Mouse (Mus musculus): ENCODE results near the gene Fam49a. TPM values are rescaled to one million over a fixed set of nuclear protein-coding genes. Genes with fewer than 3 reads are reported as not detected.
A peak's percentile ranks its signal among the peaks of the same experiment; 100 is the strongest.

Fam49a gene
- polyA plus RNA-seq, 1 experiment = 0.38 TPM

- H3K27me3 ChIP-seq (ENCODE audit: control insufficient read depth, insufficient read depth, low read length) = no peaks in the 10 kb centered on the region
- no peak overlapping the region for H3K27ac ChIP-seq (ENCODE audit: control insufficient read depth, insufficient read depth, low read depth, low read length)
- H3K36me3 ChIP-seq (ENCODE audit: control insufficient read depth, insufficient read depth, low read length) = no peaks in the 10 kb centered on the region
- TF ChIP-seq CTCF (IDR thresholded peaks at IDR 0.05; ENCODE audit: control insufficient read depth, insufficient read depth, insufficient replicate concordance, low read depth, low read length) = no peak
- TF ChIP-seq POLR2A (IDR thresholded peaks at IDR 0.05; ENCODE audit: control insufficient read depth, low read depth, low read length) = no peak
- H3K4me1 ChIP-seq (ENCODE audit: control insufficient read depth, insufficient read depth, low read length) = no peaks in the 10 kb centered on the region
- no peak overlapping the region for H3K4me3 ChIP-seq (ENCODE audit: control insufficient read depth, low read depth, low read length)
These were observed 12.4 kb upstream of the Fam49a start for GRCm38 (mm10) chr12:12249521-12249920.

DNA sequence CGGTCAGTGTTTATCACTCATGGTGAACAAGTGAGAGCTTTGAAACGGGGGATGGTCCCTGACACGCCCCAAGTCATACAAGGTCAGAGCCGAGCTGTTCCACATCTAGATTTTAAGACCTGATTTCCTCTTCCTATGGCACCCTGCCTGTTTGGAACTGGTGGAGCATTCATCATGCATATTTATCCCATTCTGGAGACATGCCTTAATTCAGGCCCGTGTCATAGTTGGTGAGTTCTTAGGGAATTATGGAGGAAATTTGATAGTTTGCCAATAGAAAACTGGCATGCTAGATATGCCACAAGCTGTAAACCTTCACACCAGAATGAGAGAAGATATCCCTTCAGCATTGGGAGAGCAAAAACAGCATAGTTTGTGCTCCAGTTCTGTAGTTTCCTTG lies 8.4 kb upstream of the Fam49a start:
- Histone ChIP-seq H3K36me3 (ENCODE audit: control insufficient read depth, insufficient read depth, low read length) (no peaks in the 10 kb centered on the region), H3K27me3 (ENCODE audit: control insufficient read depth, insufficient read depth, low read length) (no peaks in the 10 kb centered on the region), H3K4me3 (ENCODE audit: control insufficient read depth, low read depth, low read length) (no peak overlapping the region), H3K4me1 (ENCODE audit: control insufficient read depth, insufficient read depth, low read length) (no peaks in the 10 kb centered on the region), H3K27ac (ENCODE audit: control insufficient read depth, insufficient read depth, low read depth, low read length) (no peak overlapping the region)
- TF ChIP-seq CTCF (IDR thresholded peaks at IDR 0.05; ENCODE audit: control insufficient read depth, insufficient read depth, insufficient replicate concordance, low read depth, low read length) (no peak), POLR2A (IDR thresholded peaks at IDR 0.05; ENCODE audit: control insufficient read depth, low read depth, low read length) (no peak)

DNA sequence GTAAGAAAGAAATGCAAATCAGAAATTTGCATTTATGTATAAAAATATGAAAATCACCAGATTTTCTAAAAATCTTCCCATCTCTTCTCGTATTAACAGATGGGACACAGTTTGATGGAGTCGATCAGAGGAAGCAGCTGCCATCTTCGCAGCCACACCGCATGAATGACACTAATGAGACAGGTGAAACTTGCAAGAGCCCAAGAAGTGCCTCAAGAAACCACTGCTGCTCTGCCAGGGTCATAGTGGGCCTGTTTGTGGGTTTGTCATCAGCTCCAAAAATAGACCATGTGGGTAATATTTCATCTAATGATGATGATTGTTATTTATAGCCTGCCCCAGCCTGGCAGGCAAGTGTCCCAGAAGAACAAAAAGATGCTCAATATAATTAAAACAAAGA lies 7.8 kb upstream of the Fam49a start:
- no peak overlapping the region for H3K4me3 ChIP-seq (ENCODE audit: control insufficient read depth, low read depth, low read length)
- no peaks in the 10 kb centered on the region for H3K27me3 ChIP-seq (ENCODE audit: control insufficient read depth, insufficient read depth, low read length)
- no peak for TF ChIP-seq CTCF (IDR thresholded peaks at IDR 0.05; ENCODE audit: control insufficient read depth, insufficient read depth, insufficient replicate concordance, low read depth, low read length)
- TF ChIP-seq POLR2A (IDR thresholded peaks at IDR 0.05; ENCODE audit: control insufficient read depth, low read depth, low read length) = no peak
- H3K4me1 ChIP-seq (ENCODE audit: control insufficient read depth, insufficient read depth, low read length) = no peaks in the 10 kb centered on the region
- H3K36me3 ChIP-seq (ENCODE audit: control insufficient read depth, insufficient read depth, low read length) = no peaks in the 10 kb centered on the region
- no peak overlapping the region for H3K27ac ChIP-seq (ENCODE audit: control insufficient read depth, insufficient read depth, low read depth, low read length)

GRCm38 (mm10) chr12:12260979-12261960 lies 669 bp upstream of the Fam49a start:
- H3K36me3 ChIP-seq (ENCODE audit: control insufficient read depth, insufficient read depth, low read length) = no peaks in the 10 kb centered on the region
- 0 out of 2 replicates have a peak overlapping the region, but pooled peaks have one; percentile 24 for H3K27ac ChIP-seq (ENCODE audit: control insufficient read depth, insufficient read depth, low read depth, low read length)
- H3K4me3 ChIP-seq (ENCODE audit: control insufficient read depth, low read depth, low read length) = no peak overlapping the region
- no peak for TF ChIP-seq CTCF (IDR thresholded peaks at IDR 0.05; ENCODE audit: control insufficient read depth, insufficient read depth, insufficient replicate concordance, low read depth, low read length)
- TF ChIP-seq POLR2A (IDR thresholded peaks at IDR 0.05; ENCODE audit: control insufficient read depth, low read depth, low read length) = no peak
- H3K27me3 ChIP-seq (ENCODE audit: control insufficient read depth, insufficient read depth, low read length) = no peaks in the 10 kb centered on the region
- H3K4me1 ChIP-seq (ENCODE audit: control insufficient read depth, insufficient read depth, low read length) = peaks cover 9% of the 10 kb centered on the region

GRCm38 (mm10) chr12:12263371-12263791 lies 1.4 kb downstream of the Fam49a start:
- no peak overlapping the region for H3K4me3 ChIP-seq (ENCODE audit: control insufficient read depth, low read depth, low read length)
- peaks cover 9% of the 10 kb centered on the region for H3K4me1 ChIP-seq (ENCODE audit: control insufficient read depth, insufficient read depth, low read length)
- no peak overlapping the region for H3K27ac ChIP-seq (ENCODE audit: control insufficient read depth, insufficient read depth, low read depth, low read length)
- no peaks in the 10 kb centered on the region for H3K27me3 ChIP-seq (ENCODE audit: control insufficient read depth, insufficient read depth, low read length)
- TF ChIP-seq POLR2A (IDR thresholded peaks at IDR 0.05; ENCODE audit: control insufficient read depth, low read depth, low read length) = no peak
- TF ChIP-seq CTCF (IDR thresholded peaks at IDR 0.05; ENCODE audit: control insufficient read depth, insufficient read depth, insufficient replicate concordance, low read depth, low read length) = no peak
- no peaks in the 10 kb centered on the region for H3K36me3 ChIP-seq (ENCODE audit: control insufficient read depth, insufficient read depth, low read length)

GRCm38 (mm10) chr12:12264151-12264550 lies 2.2 kb downstream of the Fam49a start:
- peaks cover 9% of the 10 kb centered on the region for H3K4me1 ChIP-seq (ENCODE audit: control insufficient read depth, insufficient read depth, low read length)
- TF ChIP-seq POLR2A (IDR thresholded peaks at IDR 0.05; ENCODE audit: control insufficient read depth, low read depth, low read length) = no peak
- no peak for TF ChIP-seq CTCF (IDR thresholded peaks at IDR 0.05; ENCODE audit: control insufficient read depth, insufficient read depth, insufficient replicate concordance, low read depth, low read length)
- H3K36me3 ChIP-seq (ENCODE audit: control insufficient read depth, insufficient read depth, low read length) = no peaks in the 10 kb centered on the region
- H3K4me3 ChIP-seq (ENCODE audit: control insufficient read depth, low read depth, low read length) = no peak overlapping the region
- H3K27ac ChIP-seq (ENCODE audit: control insufficient read depth, insufficient read depth, low read depth, low read length) = no peak overlapping the region
- H3K27me3 ChIP-seq (ENCODE audit: control insufficient read depth, insufficient read depth, low read length) = no peaks in the 10 kb centered on the region

GRCm38 (mm10) chr12:12266552-12266951 lies 4.6 kb downstream of the Fam49a start:
- TF ChIP-seq CTCF (IDR thresholded peaks at IDR 0.05; ENCODE audit: control insufficient read depth, insufficient read depth, insufficient replicate concordance, low read depth, low read length) (no peak), POLR2A (IDR thresholded peaks at IDR 0.05; ENCODE audit: control insufficient read depth, low read depth, low read length) (no peak)
- no peaks in the 10 kb centered on the region for H3K36me3 ChIP-seq (ENCODE audit: control insufficient read depth, insufficient read depth, low read length)
- H3K27me3 ChIP-seq (ENCODE audit: control insufficient read depth, insufficient read depth, low read length) = no peaks in the 10 kb centered on the region
- peaks cover 9% of the 10 kb centered on the region for H3K4me1 ChIP-seq (ENCODE audit: control insufficient read depth, insufficient read depth, low read length)
- no peak overlapping the region for H3K27ac ChIP-seq (ENCODE audit: control insufficient read depth, insufficient read depth, low read depth, low read length)
- H3K4me3 ChIP-seq (ENCODE audit: control insufficient read depth, low read depth, low read length) = no peak overlapping the region
